ENCODE assay signal across 8 mouse cellular contexts in the genomic region with DNA sequence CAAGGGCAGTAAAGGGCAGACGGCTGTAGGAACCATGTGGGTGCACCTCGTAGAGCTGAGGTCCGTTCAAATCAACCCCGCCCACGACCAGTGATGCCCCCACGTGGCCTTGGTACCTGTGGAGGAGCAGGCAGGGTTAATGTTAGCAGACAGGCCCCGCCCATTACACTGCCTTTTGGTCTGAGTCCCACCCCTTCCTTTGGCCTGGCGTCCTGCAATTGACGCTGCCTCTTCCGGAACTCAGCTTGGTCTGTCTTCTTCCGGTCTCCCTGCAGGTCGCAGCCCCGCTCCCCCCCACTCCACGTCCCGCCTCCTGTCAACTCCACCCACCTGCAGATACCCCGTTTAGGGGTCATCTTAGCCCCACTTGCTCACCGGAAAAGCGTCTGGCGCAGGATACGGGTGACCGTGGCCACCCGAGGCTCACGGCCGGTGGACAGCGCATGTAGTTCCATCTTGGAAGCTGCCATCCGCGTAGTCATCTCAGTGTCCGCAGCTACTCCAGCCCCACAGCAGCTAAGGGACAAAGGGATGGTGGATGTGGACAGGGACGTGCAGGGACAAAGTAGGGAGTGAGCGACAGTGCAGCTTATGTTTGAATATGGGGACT. TPM values are rescaled to one million over a fixed set of nuclear protein-coding genes. Genes with fewer than 3 reads are reported as not detected.
DNase-seq lines count a peak whose midpoint lies in the region; ATAC-seq lines count a peak whose summit lies in the region.

No protein-coding gene starts in this region.

- under 1% methylated on average over 30 of the region's 30 CpGs for WGBS in hindbrain, embryonic 11.5 days

- H3K4me3 ChIP-seq in hindbrain, embryonic 11.5 days (ENCODE audit: low read depth, low read length) = peak overlapping the region; percentile 77

- H3K27me3 ChIP-seq in hindbrain, embryonic 11.5 days (ENCODE audit: control insufficient read depth, insufficient read depth, low read length) = no peaks in the 10 kb centered on the region

- no peaks in the 10 kb centered on the region for H3K36me3 ChIP-seq in hindbrain, embryonic 11.5 days (ENCODE audit: control insufficient read depth, insufficient read depth, low read length)

- H3K4me2 ChIP-seq in hindbrain, embryonic 11.5 days (replicated peaks; ENCODE audit: low read depth, low read length) = peak overlapping the region; percentile 86

- DNase-seq in MN1 (ENCODE audit: low spot score) = peak; percentile 89
- peak; percentile 92 for DNase-seq in cerebellum, adult 9-10 months
- DNase-seq in hindbrain, embryonic 11.5 days (ENCODE audit: low spot score) = peak; percentile 88
- peak; percentile 75 to 88 for DNase-seq in layer of hippocampus, postnatal 10 days (ENCODE audit: low spot score in 2 of 2)
- DNase-seq in lung, postnatal 10 days = peak; percentile 94
- DNase-seq in ovary, postnatal 36 days (ENCODE audit: low spot score) = peak; percentile 87
- peak; percentile 68 for DNase-seq in thymus, postnatal 25 days

- no peaks in the 10 kb centered on the region for H3K9me3 ChIP-seq in hindbrain, embryonic 11.5 days (ENCODE audit: control insufficient read depth, low read length)

- H3K4me1 ChIP-seq in hindbrain, embryonic 11.5 days (replicated peaks; ENCODE audit: control insufficient read depth, insufficient read depth, low read length) = no peaks in the 10 kb centered on the region

- H3K9ac ChIP-seq in hindbrain, embryonic 11.5 days (ENCODE audit: low read depth, low read length) = peak overlapping the region; percentile 82

- peak; percentile 82 for ATAC-seq in frontal cortex, adult (ENCODE audit: low TSS enrichment)
- peak; percentile 94 for ATAC-seq in hindbrain, embryonic 11.5 days (ENCODE audit: low FRiP score)

- H3K27ac ChIP-seq in hindbrain, embryonic 11.5 days (ENCODE audit: low read depth, low read length) = peak overlapping the region; percentile 88

RNA-seq across cellular contexts. Expression of gene Psmb10, which starts 1.3 kb away (rescaled TPM):
- polyA plus RNA-seq in hindbrain, embryonic 11.5 days (2014; fragmentation: Nextera tagmentation; extraction: Ambion mirVana) = 21.6 and 24.6 TPM in 2 replicates
- 10 to 100 TPM; 70.2 to 82.5 TPM for total RNA-seq in layer of hippocampus, postnatal 10 days (2021)

RNA-seq across cellular contexts. Expression of gene Ctrl, which starts 3.3 kb away (rescaled TPM):
- 0.81 and 1.3 TPM in 2 replicates for polyA plus RNA-seq in hindbrain, embryonic 11.5 days (2014; fragmentation: Nextera tagmentation; extraction: Ambion mirVana)
- under 1 TPM; 0.85 to 0.91 TPM for total RNA-seq in layer of hippocampus, postnatal 10 days (2021)

RNA-seq across cellular contexts. Expression of gene Lcat, which starts 6.2 kb away (rescaled TPM):
- polyA plus RNA-seq in hindbrain, embryonic 11.5 days (2014; fragmentation: Nextera tagmentation; extraction: Ambion mirVana) = 0.54 and 0.73 TPM in 2 replicates
- 10 to 100 TPM; 30.1 to 30.7 TPM for total RNA-seq in layer of hippocampus, postnatal 10 days (2021)

RNA-seq across cellular contexts. Expression of gene Slc12a4, which starts 28.9 kb away (rescaled TPM):
- 7.8 and 8.4 TPM in 2 replicates for polyA plus RNA-seq in hindbrain, embryonic 11.5 days (2014; fragmentation: Nextera tagmentation; extraction: Ambion mirVana)
- total RNA-seq in layer of hippocampus, postnatal 10 days (2021) = 10 to 100 TPM; 28.3 to 32.2 TPM

RNA-seq across cellular contexts. Expression of gene Pskh1, which starts 36.7 kb away (rescaled TPM):
- 11.1 and 12.5 TPM in 2 replicates for polyA plus RNA-seq in hindbrain, embryonic 11.5 days (2014; fragmentation: Nextera tagmentation; extraction: Ambion mirVana)
- 1 to 10 TPM; 8.1 to 8.3 TPM for total RNA-seq in layer of hippocampus, postnatal 10 days (2021)

Comparison
In these comparisons a context has a peak if more than half of its experiments do, and no peak if none do; other contexts are left out.
1. Peak in every context shown above with its lines: DNase-seq, ATAC-seq, H3K4me3 ChIP-seq and H3K27ac ChIP-seq.